Mouse (Mus musculus): Measurements from ENCODE around the gene Slc5a4b. TPM values are rescaled to one million over a fixed set of nuclear protein-coding genes. Genes with fewer than 3 reads are reported as not detected.

Gene Slc5a4b
- total RNA-seq, 2 experiments from 2014 or later, result 0.51 TPM; not detected in 1

- ATAC-seq (replicated peaks; ENCODE audit: low FRiP score, poor library complexity, severe bottlenecking), result no peak
These were observed 64.0 kb downstream of the Slc5a4b start for GRCm38 (mm10) chr10:76046754-76047153.

GRCm38 (mm10) chr10:76045343-76045742 is 65.4 kb downstream of the Slc5a4b start:
- no peak for ATAC-seq (replicated peaks; ENCODE audit: low FRiP score, poor library complexity, severe bottlenecking)

- ATAC-seq (replicated peaks; ENCODE audit: low FRiP score, poor library complexity, severe bottlenecking), result no peak
These were observed 73.8 kb downstream of the Slc5a4b start for GRCm38 (mm10) chr10:76036962-76037361.

- no peak for ATAC-seq (replicated peaks; ENCODE audit: low FRiP score, poor library complexity, severe bottlenecking)
These were observed 75.5 kb downstream of the Slc5a4b start for GRCm38 (mm10) chr10:76035277-76035676.

- no peak for ATAC-seq (replicated peaks; ENCODE audit: low FRiP score, poor library complexity, severe bottlenecking)
These were observed 76.7 kb downstream of the Slc5a4b start for GRCm38 (mm10) chr10:76034001-76034600.

GRCm38 (mm10) chr10:76033119-76033455 is 77.7 kb downstream of the Slc5a4b start:
- peak; percentile 24; the same call in 1 of the 2 replicates for ATAC-seq (replicated peaks; ENCODE audit: low FRiP score, poor library complexity, severe bottlenecking)

GRCm38 (mm10) chr10:76032402-76033118 is 78.2 kb downstream of the Slc5a4b start, which contains the start of gene Zfp280b:
Zfp280b (plus strand) TSS chr10:76032650.
- ATAC-seq (replicated peaks; ENCODE audit: low FRiP score, poor library complexity, severe bottlenecking), result peak; percentile 100

GRCm38 (mm10) chr10:76031511-76032401 is 79.0 kb downstream of the Slc5a4b start:
- peak; percentile 11; the same call in 1 of the 2 replicates for ATAC-seq (replicated peaks; ENCODE audit: low FRiP score, poor library complexity, severe bottlenecking)

GRCm38 (mm10) chr10:76030496-76030895 is 80.3 kb downstream of the Slc5a4b start:
- no peak for ATAC-seq (replicated peaks; ENCODE audit: low FRiP score, poor library complexity, severe bottlenecking)

- ATAC-seq (replicated peaks; ENCODE audit: low FRiP score, poor library complexity, severe bottlenecking), result no peak
These were observed 81.5 kb downstream of the Slc5a4b start for GRCm38 (mm10) chr10:76029276-76029675.

- ATAC-seq (replicated peaks; ENCODE audit: low FRiP score, poor library complexity, severe bottlenecking), result no peak
These were observed 82.4 kb downstream of the Slc5a4b start for GRCm38 (mm10) chr10:76028396-76028795.

- no peak for ATAC-seq (replicated peaks; ENCODE audit: low FRiP score, poor library complexity, severe bottlenecking)
These were observed 82.8 kb downstream of the Slc5a4b start for GRCm38 (mm10) chr10:76028016-76028366.

- ATAC-seq (replicated peaks; ENCODE audit: low FRiP score, poor library complexity, severe bottlenecking), result no peak
These were observed 83.4 kb downstream of the Slc5a4b start for GRCm38 (mm10) chr10:76027127-76028015.

- no peak for ATAC-seq (replicated peaks; ENCODE audit: low FRiP score, poor library complexity, severe bottlenecking)
These were observed 85.1 kb downstream of the Slc5a4b start for GRCm38 (mm10) chr10:76025470-76026190.

- no peak for ATAC-seq (replicated peaks; ENCODE audit: low FRiP score, poor library complexity, severe bottlenecking)
These were observed 86.8 kb downstream of the Slc5a4b start for GRCm38 (mm10) chr10:76023921-76024320.

- ATAC-seq (replicated peaks; ENCODE audit: low FRiP score, poor library complexity, severe bottlenecking), result no peak
These were observed 89.0 kb downstream of the Slc5a4b start for GRCm38 (mm10) chr10:76021728-76022127.

- no peak for ATAC-seq (replicated peaks; ENCODE audit: low FRiP score, poor library complexity, severe bottlenecking)
These were observed 93.9 kb downstream of the Slc5a4b start for GRCm38 (mm10) chr10:76016886-76017285.

GRCm38 (mm10) chr10:76012922-76013321 is 97.8 kb downstream of the Slc5a4b start:
- no peak for ATAC-seq (replicated peaks; ENCODE audit: low FRiP score, poor library complexity, severe bottlenecking)

GRCm38 (mm10) chr10:76009812-76010211 is 100.9 kb downstream of the Slc5a4b start:
- no peak for ATAC-seq (replicated peaks; ENCODE audit: low FRiP score, poor library complexity, severe bottlenecking)
